Mouse (Mus musculus): ENCODE data around the gene Hdac9. TPM values are rescaled to one million over a fixed set of nuclear protein-coding genes. Genes with fewer than 3 reads are reported as not detected.
A peak's percentile ranks its signal among the peaks of the same experiment; 100 is the strongest.

Hdac9 gene
- polyA plus RNA-seq, 1 experiment from 2014 or later: 7.6 TPM

- Histone ChIP-seq H3K27ac (ENCODE audit: low read depth) (no peak overlapping the region), H3K4me3 (ENCODE audit: low read depth, low read length) (no peak overlapping the region), H3K9ac (no peak overlapping the region), H3K4me1 (ENCODE audit: insufficient read depth) (no peaks in the 10 kb centered on the region), H3K9me3 (ENCODE audit: low read depth, low read length) (no peaks in the 10 kb centered on the region), H3K4me2 (no peak overlapping the region), H3K27me3 (ENCODE audit: insufficient read depth, low read length) (no peaks in the 10 kb centered on the region), H3K36me3 (ENCODE audit: insufficient read depth) (no peaks in the 10 kb centered on the region)
- ATAC-seq (ENCODE audit: insufficient read depth) (no peak), DNase-seq (no peak)
- 100% methylated on average over 1 of the region's 1 CpGs for WGBS
- TF ChIP-seq CTCF (IDR thresholded peaks at IDR 0.05; ENCODE audit: low read depth): no peak
These were observed 345.8 kb downstream of the Hdac9 start for GRCm38 (mm10) chr12:34571069-34571468.

DNA sequence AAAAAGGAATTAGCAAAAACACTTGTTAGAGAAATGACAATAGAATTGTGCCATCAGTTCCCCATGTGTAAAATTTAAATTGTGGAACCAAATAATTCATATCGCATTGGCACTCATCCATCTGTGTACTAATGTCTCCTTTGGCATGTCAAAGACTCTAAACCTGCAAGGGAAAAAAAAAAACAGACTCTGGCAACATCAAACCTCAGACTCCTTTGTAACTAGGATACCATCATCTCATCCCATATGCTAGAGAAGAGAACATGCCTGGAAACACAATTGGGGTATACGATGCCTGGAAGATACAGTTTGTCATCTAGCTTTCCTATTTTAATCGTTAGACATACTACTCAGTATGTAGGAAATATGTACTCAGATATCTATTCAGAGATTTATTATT lies 347.4 kb downstream of the Hdac9 start:
- 91% methylated on average over 3 of the region's 3 CpGs for WGBS
- no peak overlapping the region for H3K4me3 ChIP-seq (ENCODE audit: low read depth, low read length)
- no peak for TF ChIP-seq CTCF (IDR thresholded peaks at IDR 0.05; ENCODE audit: low read depth)
- no peak for ATAC-seq (ENCODE audit: insufficient read depth)
- H3K27ac ChIP-seq (ENCODE audit: low read depth): no peak overlapping the region
- DNase-seq: no peak
- no peaks in the 10 kb centered on the region for H3K36me3 ChIP-seq (ENCODE audit: insufficient read depth)
- H3K4me1 ChIP-seq (ENCODE audit: insufficient read depth): no peaks in the 10 kb centered on the region
- H3K9ac ChIP-seq: no peak overlapping the region
- no peaks in the 10 kb centered on the region for H3K27me3 ChIP-seq (ENCODE audit: insufficient read depth, low read length)
- no peak overlapping the region for H3K4me2 ChIP-seq
- no peaks in the 10 kb centered on the region for H3K9me3 ChIP-seq (ENCODE audit: low read depth, low read length)

DNA sequence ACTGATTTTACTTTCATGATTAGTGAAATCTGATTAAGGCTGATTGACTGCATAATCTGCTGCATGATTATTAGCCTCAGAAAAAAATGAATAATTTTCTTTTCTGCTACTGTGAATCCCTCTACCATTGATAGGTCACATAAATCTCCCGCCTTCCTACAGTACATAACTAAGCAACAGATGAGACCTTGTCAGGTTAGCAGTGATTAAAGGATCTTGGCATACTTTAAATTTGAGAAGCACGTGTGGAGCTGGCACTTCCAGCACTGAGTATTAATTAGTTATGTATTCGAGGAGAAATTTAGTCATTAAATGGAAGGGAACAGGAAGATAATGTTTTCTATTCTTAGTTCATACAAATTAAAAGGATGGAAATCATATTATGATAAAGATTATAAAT lies 347.8 kb downstream of the Hdac9 start:
- ATAC-seq (ENCODE audit: insufficient read depth) (no peak), DNase-seq (no peak)
- no peaks in the 10 kb centered on the region for H3K36me3 ChIP-seq (ENCODE audit: insufficient read depth)
- no peak overlapping the region for H3K9ac ChIP-seq
- H3K4me2 ChIP-seq: no peak overlapping the region
- H3K4me1 ChIP-seq (ENCODE audit: insufficient read depth): no peaks in the 10 kb centered on the region
- no peak overlapping the region for H3K27ac ChIP-seq (ENCODE audit: low read depth)
- no peak for TF ChIP-seq CTCF (IDR thresholded peaks at IDR 0.05; ENCODE audit: low read depth)
- WGBS: 70% methylated on average over 3 of the region's 3 CpGs
- H3K4me3 ChIP-seq (ENCODE audit: low read depth, low read length): no peak overlapping the region
- H3K27me3 ChIP-seq (ENCODE audit: insufficient read depth, low read length): no peaks in the 10 kb centered on the region
- no peaks in the 10 kb centered on the region for H3K9me3 ChIP-seq (ENCODE audit: low read depth, low read length)

DNA sequence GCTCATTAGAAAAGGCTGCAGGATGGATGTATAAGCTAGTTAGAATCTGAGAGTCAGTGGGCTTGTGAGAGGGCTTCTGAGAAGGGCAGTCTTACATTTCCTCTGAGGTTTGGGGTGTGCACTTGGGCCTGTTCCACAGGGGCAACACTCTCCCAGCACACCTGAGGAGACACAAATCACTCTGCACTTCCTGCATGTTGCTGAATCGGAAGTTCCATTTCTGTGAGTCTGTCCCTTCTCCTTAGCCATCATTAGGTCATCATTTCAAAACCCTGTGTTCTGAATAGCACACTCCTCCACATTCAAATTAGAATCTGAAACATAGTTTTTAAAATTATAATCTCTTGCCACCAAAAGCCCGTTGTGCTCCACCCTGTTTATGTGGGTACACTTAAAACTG lies 354.6 kb downstream of the Hdac9 start:
- Histone ChIP-seq H3K36me3 (ENCODE audit: insufficient read depth) (no peaks in the 10 kb centered on the region), H3K9me3 (ENCODE audit: low read depth, low read length) (no peaks in the 10 kb centered on the region), H3K4me1 (ENCODE audit: insufficient read depth) (no peaks in the 10 kb centered on the region), H3K4me2 (no peak overlapping the region), H3K27ac (ENCODE audit: low read depth) (no peak overlapping the region), H3K4me3 (ENCODE audit: low read depth, low read length) (no peak overlapping the region), H3K27me3 (ENCODE audit: insufficient read depth, low read length) (no peaks in the 10 kb centered on the region), H3K9ac (no peak overlapping the region)
- TF ChIP-seq CTCF (IDR thresholded peaks at IDR 0.05; ENCODE audit: low read depth): no peak
- 73% methylated on average over 2 of the region's 2 CpGs for whole genome bisulfite sequencing
- DNase-seq: no peak
- ATAC-seq (ENCODE audit: insufficient read depth): no peak

GRCm38 (mm10) chr12:34559001-34559400 lies 357.9 kb downstream of the Hdac9 start:
- no peaks in the 10 kb centered on the region for H3K9me3 ChIP-seq (ENCODE audit: low read depth, low read length)
- DNase-seq (peak; percentile 76), ATAC-seq (ENCODE audit: insufficient read depth) (no peak)
- WGBS: 25% methylated on average over 5 of the region's 5 CpGs
- H3K4me2 ChIP-seq: no peak overlapping the region
- no peaks in the 10 kb centered on the region for H3K27me3 ChIP-seq (ENCODE audit: insufficient read depth, low read length)
- no peak for TF ChIP-seq CTCF (IDR thresholded peaks at IDR 0.05; ENCODE audit: low read depth)
- no peaks in the 10 kb centered on the region for H3K4me1 ChIP-seq (ENCODE audit: insufficient read depth)
- no peak overlapping the region for H3K27ac ChIP-seq (ENCODE audit: low read depth)
- no peaks in the 10 kb centered on the region for H3K36me3 ChIP-seq (ENCODE audit: insufficient read depth)
- no peak overlapping the region for H3K4me3 ChIP-seq (ENCODE audit: low read depth, low read length)
- H3K9ac ChIP-seq: no peak overlapping the region

GRCm38 (mm10) chr12:34554803-34555202 lies 362.1 kb downstream of the Hdac9 start:
- no peaks in the 10 kb centered on the region for H3K4me1 ChIP-seq (ENCODE audit: insufficient read depth)
- no peak overlapping the region for H3K4me2 ChIP-seq
- ATAC-seq (ENCODE audit: insufficient read depth) (peak; percentile 91), DNase-seq (peak; percentile 89)
- no peak overlapping the region for H3K27ac ChIP-seq (ENCODE audit: low read depth)
- no peak overlapping the region for H3K9ac ChIP-seq
- no peaks in the 10 kb centered on the region for H3K36me3 ChIP-seq (ENCODE audit: insufficient read depth)
- no peak for TF ChIP-seq CTCF (IDR thresholded peaks at IDR 0.05; ENCODE audit: low read depth)
- H3K27me3 ChIP-seq (ENCODE audit: insufficient read depth, low read length): no peaks in the 10 kb centered on the region
- no peak overlapping the region for H3K4me3 ChIP-seq (ENCODE audit: low read depth, low read length)
- no peaks in the 10 kb centered on the region for H3K9me3 ChIP-seq (ENCODE audit: low read depth, low read length)

DNA sequence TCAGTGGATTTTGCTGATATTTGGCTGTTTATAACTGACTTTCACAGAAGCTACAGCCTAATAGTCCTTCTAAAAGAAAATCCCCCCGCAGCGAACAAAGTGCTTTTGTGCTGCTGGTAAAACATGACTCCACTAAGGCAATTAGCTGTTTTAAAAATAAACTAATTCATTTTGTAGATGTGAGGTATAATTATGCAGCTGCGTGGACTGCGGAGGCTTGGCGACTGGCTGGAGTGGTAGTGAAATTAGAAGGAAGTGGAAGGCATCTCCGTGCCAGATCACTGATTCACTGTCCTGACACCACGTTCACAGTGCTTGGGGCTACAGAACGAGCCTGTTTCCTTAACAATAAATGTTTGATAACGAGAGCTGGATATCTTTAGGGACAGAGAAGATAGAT lies 366.6 kb downstream of the Hdac9 start:
- H3K4me1 ChIP-seq (ENCODE audit: insufficient read depth): no peaks in the 10 kb centered on the region
- no peak for TF ChIP-seq CTCF (IDR thresholded peaks at IDR 0.05; ENCODE audit: low read depth)
- H3K9ac ChIP-seq: no peak overlapping the region
- no peaks in the 10 kb centered on the region for H3K9me3 ChIP-seq (ENCODE audit: low read depth, low read length)
- DNase-seq (no peak), ATAC-seq (ENCODE audit: insufficient read depth) (no peak)
- WGBS: 56% methylated on average over 9 of the region's 9 CpGs
- no peak overlapping the region for H3K4me3 ChIP-seq (ENCODE audit: low read depth, low read length)
- no peak overlapping the region for H3K27ac ChIP-seq (ENCODE audit: low read depth)
- no peaks in the 10 kb centered on the region for H3K36me3 ChIP-seq (ENCODE audit: insufficient read depth)
- no peaks in the 10 kb centered on the region for H3K27me3 ChIP-seq (ENCODE audit: insufficient read depth, low read length)
- H3K4me2 ChIP-seq: no peak overlapping the region

DNA sequence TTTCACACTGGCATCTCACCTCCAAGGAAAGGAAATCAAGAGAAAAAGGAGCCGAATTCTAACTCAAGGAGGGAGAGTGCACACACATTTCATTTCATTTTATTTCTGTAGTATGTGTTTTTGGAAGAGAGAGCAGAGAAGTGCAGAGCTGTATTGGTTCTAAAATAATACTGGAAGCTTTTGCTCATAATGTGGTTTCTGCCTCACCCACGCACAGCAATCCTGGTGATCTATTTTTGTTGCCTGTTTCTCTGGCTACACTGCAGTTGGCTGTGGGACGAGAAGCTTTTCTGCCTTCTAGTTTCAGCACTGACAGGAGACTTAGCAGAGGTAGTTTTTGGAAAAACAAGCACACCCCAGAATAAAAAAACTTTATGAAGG lies 387.7 kb downstream of the Hdac9 start:
- no peaks in the 10 kb centered on the region for H3K36me3 ChIP-seq (ENCODE audit: insufficient read depth)
- H3K9me3 ChIP-seq (ENCODE audit: low read depth, low read length): no peaks in the 10 kb centered on the region
- no peak overlapping the region for H3K4me3 ChIP-seq (ENCODE audit: low read depth, low read length)
- H3K27ac ChIP-seq (ENCODE audit: low read depth): no peak overlapping the region
- H3K4me2 ChIP-seq: no peak overlapping the region
- H3K27me3 ChIP-seq (ENCODE audit: insufficient read depth, low read length): no peaks in the 10 kb centered on the region
- 35% methylated on average over 3 of the region's 3 CpGs for WGBS
- H3K4me1 ChIP-seq (ENCODE audit: insufficient read depth): 0 out of 2 replicates have a peak, but pooled peaks cover 6% of the 10 kb centered on the region
- TF ChIP-seq CTCF (IDR thresholded peaks at IDR 0.05; ENCODE audit: low read depth): no peak
- H3K9ac ChIP-seq: no peak overlapping the region
- DNase-seq (no peak), ATAC-seq (ENCODE audit: insufficient read depth) (no peak)

Measured in lung, embryonic 14.5 days (tissue).